In the genomic region with DNA sequence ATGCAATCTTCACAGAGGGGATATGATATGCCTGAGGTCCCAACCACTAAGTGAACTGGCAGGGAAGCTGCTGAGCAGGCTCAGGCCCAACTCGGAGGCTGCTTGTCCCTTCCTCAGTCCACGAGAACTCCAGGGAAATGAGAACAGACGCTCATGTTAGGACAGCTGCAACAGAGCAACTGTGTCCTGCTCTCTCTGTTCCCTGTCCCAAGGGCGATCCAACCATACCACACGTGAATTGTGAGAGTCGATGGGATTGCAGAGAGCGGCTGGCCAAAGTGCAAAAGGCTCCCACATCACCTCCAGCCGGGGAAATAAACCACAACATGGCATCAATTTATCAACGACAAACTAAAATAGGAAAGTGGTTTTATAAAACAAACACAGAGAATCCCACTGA, we compare ENCODE assay signal across 25 mouse cellular contexts.
A peak's percentile ranks its signal among the peaks of the same experiment; 100 is the strongest.
DNase-seq lines count a peak whose midpoint lies in the region; ATAC-seq and TF ChIP-seq lines count a peak whose summit lies in the region.
"Had no signal": no experiment of that assay in that cellular context is flagged by ENCODE, and none has a peak within 500 bp of the region (broad histone marks: within the 10 kb centered on the region; RNA-seq: fewer than 3 reads in every experiment).

No protein-coding gene starts in this region.

- H3K4me1 ChIP-seq in kidney, embryonic 15.5 days, result peaks cover 52% of the 10 kb centered on the region
- H3K4me1 ChIP-seq in MEL (ENCODE audit: control insufficient read depth in 1 of 2, insufficient read depth in 2 of 2, low read length in 2 of 2), result peaks cover 10 to 28% of the 10 kb centered on the region in 2 experiments
- H3K4me1 ChIP-seq in stomach, embryonic 16.5 days (ENCODE audit: control insufficient read depth, insufficient read depth, low read length), result peaks cover 21% of the 10 kb centered on the region
- no peaks in the 10 kb centered on the region; the same call in 1 of the 2 replicates for H3K4me1 ChIP-seq in midbrain, embryonic 15.5 days

- no peak overlapping the region for H3K4me2 ChIP-seq in kidney, embryonic 15.5 days
- H3K4me2 ChIP-seq in stomach, embryonic 16.5 days (ENCODE audit: low read depth, low read length), result no peak overlapping the region
- no peak overlapping the region for H3K4me2 ChIP-seq in midbrain, embryonic 15.5 days
- H3K4me2 ChIP-seq: forebrain, embryonic 13.5 days; heart, embryonic 15.5 days; limb, embryonic 15.5 days; neural tube, embryonic 12.5 days had no signal

- no peak for TF ChIP-seq POLR2A in MEL (IDR thresholded peaks at IDR 0.05; ENCODE audit: control insufficient read depth in 1 of 2, insufficient read depth in 1 of 2, low read depth in 1 of 2, low read length in 2 of 2, poor library complexity in 1 of 2)

- H3K27me3 ChIP-seq in kidney, embryonic 15.5 days, result no peaks in the 10 kb centered on the region
- H3K27me3 ChIP-seq in C2C12 (ENCODE audit: control insufficient read depth, insufficient read depth, insufficient read length) (no peaks in the 10 kb centered on the region), MEL (ENCODE audit: control insufficient read depth in 1 of 2, insufficient read depth in 2 of 2, low read length in 2 of 2) (no peaks in the 10 kb centered on the region)
- H3K27me3 ChIP-seq in stomach, embryonic 16.5 days (ENCODE audit: control insufficient read depth, insufficient read depth, low read length), result no peaks in the 10 kb centered on the region
- no peaks in the 10 kb centered on the region for H3K27me3 ChIP-seq in midbrain, embryonic 15.5 days (replicated peaks)
- H3K27me3 ChIP-seq: CH12.LX; forebrain, embryonic 13.5 days; heart, embryonic 15.5 days; limb, embryonic 15.5 days had no signal

- TF ChIP-seq EP300 in MEL (IDR thresholded peaks at IDR 0.05; ENCODE audit: low read depth in 1 of 2, low read length in 2 of 2), result no peak

- DNase-seq in kidney, postnatal 10 days, result peak; percentile 36
- no peak for DNase-seq in MEL (ENCODE audit: low read depth, low spot score)
- DNase-seq: adrenal gland, postnatal 10 days; B cell, adult 2 months; cerebellum, adult 8-10 months; cerebellum, postnatal 25 days; gastrocnemius, postnatal 25 days; heart, adult 11 months; lung, adult 2 months; lung, postnatal 14 days; right cerebral cortex, adult 18-20 months; spleen, adult 18-20 months; thymus, postnatal 4 days had no signal

- no peaks in the 10 kb centered on the region for H3K79me3 ChIP-seq in C2C12 (ENCODE audit: low read depth)

- H3K79me2 ChIP-seq in C2C12 (ENCODE audit: control insufficient read depth, insufficient read depth) (no peaks in the 10 kb centered on the region), MEL (ENCODE audit: control insufficient read depth, insufficient read depth, low read length, poor library complexity) (no peaks in the 10 kb centered on the region)

- no peaks in the 10 kb centered on the region for H3K36me3 ChIP-seq in kidney, embryonic 15.5 days
- no peaks in the 10 kb centered on the region for H3K36me3 ChIP-seq in C2C12 (ENCODE audit: control insufficient read depth, insufficient read depth)
- peaks cover 0 to 21% of the 10 kb centered on the region in 2 experiments; a peak in 3 of 4 replicates for H3K36me3 ChIP-seq in MEL (ENCODE audit: control insufficient read depth in 1 of 2, insufficient read depth in 2 of 2, low read length in 2 of 2)
- no peaks in the 10 kb centered on the region for H3K36me3 ChIP-seq in stomach, embryonic 16.5 days (ENCODE audit: control insufficient read depth, insufficient read depth, low read length)
- H3K36me3 ChIP-seq in midbrain, embryonic 15.5 days (replicated peaks), result no peaks in the 10 kb centered on the region
- H3K36me3 ChIP-seq: heart, embryonic 10.5 days; heart, embryonic 15.5 days; limb, embryonic 15.5 days; neural tube, embryonic 12.5 days had no signal

- no peak overlapping the region for H3K4me3 ChIP-seq in kidney, embryonic 15.5 days (replicated peaks)
- H3K4me3 ChIP-seq in C2C12 (ENCODE audit: insufficient read depth, poor library complexity, severe bottlenecking), result no peak overlapping the region
- H3K4me3 ChIP-seq in MEL (ENCODE audit: control insufficient read depth in 1 of 2, insufficient read depth in 1 of 2, low read depth in 2 of 2, low read length in 2 of 2), result no peak overlapping the region
- H3K4me3 ChIP-seq in stomach, embryonic 16.5 days (replicated peaks; ENCODE audit: low read length), result no peak overlapping the region
- no peak overlapping the region for H3K4me3 ChIP-seq in midbrain, embryonic 15.5 days
- H3K4me3 ChIP-seq: forebrain, embryonic 13.5 days; heart, embryonic 10.5 days; heart, embryonic 15.5 days; limb, embryonic 15.5 days; neural tube, embryonic 12.5 days had no signal

- TF ChIP-seq CTCF in C2C12 (IDR thresholded peaks at IDR 0.05; ENCODE audit: control insufficient read depth, insufficient read depth, insufficient read length) (no peak), MEL (IDR thresholded peaks at IDR 0.05 in 2 of 3, conservative IDR thresholded peaks at IDR 0.05 in 1 of 3; ENCODE audit: control insufficient read depth in 1 of 3, insufficient read depth in 1 of 3, low read depth in 2 of 3, low read length in 3 of 3, poor library complexity in 1 of 3, severe bottlenecking in 1 of 3) (no peak)

- H3ac ChIP-seq in C2C12 (ENCODE audit: control insufficient read depth, insufficient read length, low read depth), result no peak overlapping the region

- WGBS in kidney, embryonic 15.5 days, result 58% methylated on average over 9 of the region's 9 CpGs
- WGBS in stomach, embryonic 16.5 days, result 46% methylated on average over 9 of the region's 9 CpGs
- WGBS in midbrain, embryonic 15.5 days, result 70% methylated on average over 9 of the region's 9 CpGs

- H3K9me3 ChIP-seq in kidney, embryonic 15.5 days (replicated peaks), result no peaks in the 10 kb centered on the region
- H3K9me3 ChIP-seq in MEL (replicated peaks; ENCODE audit: insufficient read depth, low read length), result no peaks in the 10 kb centered on the region
- no peaks in the 10 kb centered on the region for H3K9me3 ChIP-seq in stomach, embryonic 16.5 days (replicated peaks; ENCODE audit: control insufficient read depth, low read length)
- H3K9me3 ChIP-seq in midbrain, embryonic 15.5 days, result no peaks in the 10 kb centered on the region
- H3K9me3 ChIP-seq: forebrain, embryonic 13.5 days; heart, embryonic 10.5 days; heart, embryonic 15.5 days; limb, embryonic 15.5 days; neural tube, embryonic 12.5 days had no signal

- TF ChIP-seq RAD21 in MEL (IDR thresholded peaks at IDR 0.05; ENCODE audit: low read depth, low read length), result no peak

- no peak overlapping the region for H3K27ac ChIP-seq in kidney, embryonic 15.5 days
- H3K27ac ChIP-seq in MEL (ENCODE audit: control insufficient read depth, low read depth, low read length), result peak overlapping the region; percentile 61; the same call in 1 of the 2 replicates
- H3K27ac ChIP-seq in stomach, embryonic 16.5 days (ENCODE audit: low read length), result 0 out of 2 replicates have a peak overlapping the region, but pooled peaks have one; percentile 46
- H3K27ac ChIP-seq in midbrain, embryonic 15.5 days, result no peak overlapping the region
- H3K27ac ChIP-seq: forebrain, embryonic 13.5 days; heart, embryonic 10.5 days; heart, embryonic 15.5 days; limb, embryonic 15.5 days; neural tube, embryonic 12.5 days had no signal

- no peak overlapping the region for H3K9ac ChIP-seq in kidney, embryonic 15.5 days
- no peak overlapping the region for H3K9ac ChIP-seq in MEL (ENCODE audit: control insufficient read depth, low read depth, low read length, poor library complexity, severe bottlenecking)
- H3K9ac ChIP-seq in stomach, embryonic 16.5 days (ENCODE audit: low read length), result no peak overlapping the region
- no peak overlapping the region for H3K9ac ChIP-seq in midbrain, embryonic 15.5 days
- H3K9ac ChIP-seq: forebrain, embryonic 13.5 days; heart, embryonic 15.5 days; limb, embryonic 15.5 days; neural tube, embryonic 12.5 days had no signal

- ATAC-seq in kidney, embryonic 15.5 days (replicated peaks; ENCODE audit: low FRiP score), result no peak
- ATAC-seq in stomach, embryonic 16.5 days (ENCODE audit: insufficient read depth, low FRiP score), result no peak; the same call in 1 of the 2 replicates
- ATAC-seq in midbrain, embryonic 15.5 days (replicated peaks), result no peak
- ATAC-seq: forebrain, embryonic 13.5 days; hindbrain, embryonic 16.5 days; midbrain, embryonic 16.5 days had no signal

TF ChIP-seq in C2C12, 6 proteins besides CTCF, POLR2A, EP300 and RAD21:
- TF ChIP-seq MYOD1 (IDR thresholded peaks at IDR 0.05; ENCODE audit: control insufficient read depth, insufficient read length, low read depth) (peak; percentile 59), MAX (IDR thresholded peaks at IDR 0.05) (no peak), FOSL1 (IDR thresholded peaks at IDR 0.05; ENCODE audit: insufficient read depth, low read length, poor library complexity, severe bottlenecking) (no peak), MYOG (IDR thresholded peaks at IDR 0.05; ENCODE audit: control insufficient read depth, extremely low read depth, insufficient read length) (no peak), USF1 (IDR thresholded peaks at IDR 0.05; ENCODE audit: low read depth) (no peak), CEBPB (IDR thresholded peaks at IDR 0.05; ENCODE audit: low read depth) (no peak)

TF ChIP-seq in MEL, 35 proteins besides CTCF, POLR2A, EP300 and RAD21:
- TF ChIP-seq TAL1 (IDR thresholded peaks at IDR 0.05; ENCODE audit: low read length) (no peak), POLR2AphosphoS2 (IDR thresholded peaks at IDR 0.05; ENCODE audit: low read length) (no peak), SMC3 (IDR thresholded peaks at IDR 0.05; ENCODE audit: low read depth, low read length) (no peak), NELFE (IDR thresholded peaks at IDR 0.05; ENCODE audit: low read depth, low read length) (no peak)

Comparison
In these comparisons a context has a peak if more than half of its experiments do, and no peak if none do; other contexts are left out.
1. H3K27ac ChIP-seq: peak in MEL (single experiment) and stomach, embryonic 16.5 days (single experiment); none in kidney, embryonic 15.5 days (single experiment) and midbrain, embryonic 15.5 days (single experiment).